Mouse (Mus musculus): ENCODE measurements around the gene Tmem253. TPM values are rescaled to one million over a fixed set of nuclear protein-coding genes. Genes with fewer than 3 reads are reported as not detected.

The Tmem253 gene
- not detected in 2 replicates for total RNA-seq (2014; rRNA removed)
- polyA plus RNA-seq (2015; fragmentation: Nextera tagmentation; extraction: Ambion mirVana): 0.51 and 0.53 TPM in 2 replicates

DNA sequence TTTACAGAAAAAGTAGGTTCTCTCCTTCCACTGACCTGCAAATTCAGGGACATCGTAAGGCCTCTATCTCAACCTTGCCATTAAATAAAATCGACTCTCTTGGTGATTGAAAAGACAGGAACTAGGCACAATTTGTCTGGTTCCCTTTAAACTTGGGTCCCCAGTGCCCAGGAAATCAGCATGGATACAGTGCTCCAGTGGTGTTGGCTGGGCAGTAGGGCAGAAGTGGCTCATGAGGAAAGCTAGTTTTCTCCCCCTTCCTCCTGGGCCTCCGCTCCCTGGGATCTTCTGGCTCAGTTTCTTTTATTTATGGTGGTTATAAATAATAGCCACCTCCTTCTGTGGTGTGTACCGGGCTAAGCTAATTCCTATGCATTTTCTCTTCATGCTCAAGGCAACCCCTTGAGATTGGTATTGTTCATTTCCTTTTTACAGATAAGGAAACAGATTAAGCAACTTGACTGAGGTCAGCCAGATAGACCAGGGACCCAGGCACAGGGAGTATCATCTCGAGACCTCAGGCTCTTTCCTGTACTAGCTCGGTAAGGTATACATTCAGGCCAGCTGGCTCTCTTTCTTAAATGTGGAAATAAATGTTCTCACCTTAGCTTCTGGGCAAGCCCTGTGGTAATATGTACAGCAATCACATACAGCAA is at the start of gene Tmem253:
Tmem253 (plus strand) TSS at position 214 of the 656 bp plus-strand sequence.
- WGBS: 22% methylated on average over 6 of the region's 6 CpGs
- H3K4me1 ChIP-seq (ENCODE audit: insufficient read depth, low read length): peaks cover 33% of the 10 kb centered on the region
- H3K27ac ChIP-seq: peak within 1 kb of the TSS; percentile 96

GRCm38 (mm10) chr14:51967400-51967799 is 48.1 kb upstream of the Tmem253 start:
- no peaks in the 10 kb centered on the region for H3K27me3 ChIP-seq (ENCODE audit: insufficient read depth, low read length)
- no peaks in the 10 kb centered on the region for H3K36me3 ChIP-seq (ENCODE audit: insufficient read depth, low read length)
- DNase-seq (ENCODE audit: low spot score) (no peak), ATAC-seq (no peak)
- no peaks in the 10 kb centered on the region for H3K9me3 ChIP-seq (ENCODE audit: low read length)
- TF ChIP-seq CTCF (IDR thresholded peaks at IDR 0.05; ENCODE audit: low read depth): no peak
- no peak overlapping the region for H3K4me2 ChIP-seq (ENCODE audit: low read depth, low read length)
- 84% methylated on average over 3 of the region's 3 CpGs for WGBS
- H3K4me1 ChIP-seq (ENCODE audit: insufficient read depth, low read length): no peaks in the 10 kb centered on the region
- no peak overlapping the region for H3K4me3 ChIP-seq (ENCODE audit: low read length)
- no peak overlapping the region for H3K9ac ChIP-seq (replicated peaks; ENCODE audit: low read length)
- no peak overlapping the region for H3K27ac ChIP-seq

More for the DNA sequence above, at the start of gene Tmem253:
- Histone ChIP-seq H3K27me3 (ENCODE audit: insufficient read depth, low read length) (no peaks in the 10 kb centered on the region), H3K4me3 (ENCODE audit: low read length) (peak within 1 kb of the TSS; percentile 68), H3K4me2 (ENCODE audit: low read depth, low read length) (peak within 1 kb of the TSS; percentile 74), H3K36me3 (ENCODE audit: insufficient read depth, low read length) (no peaks in the 10 kb centered on the region), H3K9me3 (ENCODE audit: low read length) (no peaks in the 10 kb centered on the region), H3K9ac (replicated peaks; ENCODE audit: low read length) (peak within 1 kb of the TSS; percentile 80)
- ATAC-seq (no peak), DNase-seq (ENCODE audit: low spot score) (no peak)
- TF ChIP-seq CTCF (IDR thresholded peaks at IDR 0.05; ENCODE audit: low read depth): no peak

DNA sequence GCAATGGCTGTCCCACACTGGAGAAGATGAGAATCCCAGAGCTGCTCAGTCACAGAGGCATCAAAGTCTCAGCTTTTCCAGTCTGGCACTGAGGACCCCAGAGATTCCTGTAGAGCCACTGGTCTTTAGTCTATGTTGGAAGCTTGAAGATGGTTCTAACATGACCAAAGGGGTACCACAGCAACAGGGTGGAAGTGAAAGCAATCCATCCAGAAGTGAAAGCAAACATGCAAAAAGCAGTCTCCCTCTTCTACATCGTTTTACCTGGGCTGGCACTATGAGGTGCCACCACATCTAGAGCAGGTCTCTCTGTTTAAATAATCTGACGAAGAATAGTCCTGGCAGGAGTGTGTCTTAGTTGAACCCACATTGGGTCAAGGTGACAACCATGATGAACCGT is 36.2 kb upstream of the Tmem253 start:
- Histone ChIP-seq H3K4me3 (ENCODE audit: low read length) (no peak overlapping the region), H3K36me3 (ENCODE audit: insufficient read depth, low read length) (no peaks in the 10 kb centered on the region), H3K4me2 (ENCODE audit: low read depth, low read length) (no peak overlapping the region), H3K9me3 (ENCODE audit: low read length) (no peaks in the 10 kb centered on the region), H3K27ac (no peak overlapping the region), H3K4me1 (ENCODE audit: insufficient read depth, low read length) (peaks cover 4% of the 10 kb centered on the region; the same call in 1 of the 2 replicates), H3K27me3 (ENCODE audit: insufficient read depth, low read length) (no peaks in the 10 kb centered on the region), H3K9ac (replicated peaks; ENCODE audit: low read length) (no peak overlapping the region)
- DNase-seq (ENCODE audit: low spot score) (no peak), ATAC-seq (no peak)
- no peak for TF ChIP-seq CTCF (IDR thresholded peaks at IDR 0.05; ENCODE audit: low read depth)
- 92% methylated on average over 3 of the region's 3 CpGs for WGBS

DNA sequence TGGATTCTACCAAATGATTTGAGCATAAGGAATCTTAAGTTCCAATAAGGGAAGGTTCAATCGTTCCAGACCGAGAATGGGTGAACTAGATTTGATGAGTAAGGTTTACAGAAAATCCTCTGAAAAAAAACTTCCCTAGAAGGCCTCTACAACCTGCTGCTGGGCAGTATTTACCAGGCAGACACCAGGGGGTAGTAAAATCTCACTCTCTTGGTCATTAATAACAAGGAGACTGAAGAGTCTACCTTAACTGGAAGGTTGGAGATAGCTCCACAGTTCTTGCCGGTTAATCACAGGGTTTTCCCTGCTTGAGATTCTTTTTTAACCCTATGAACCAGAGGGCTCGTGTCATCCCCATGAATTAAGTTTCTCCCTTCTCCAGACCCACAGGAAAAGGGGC is 32.2 kb upstream of the Tmem253 start:
- WGBS: 66% methylated on average over 4 of the region's 4 CpGs
- Histone ChIP-seq H3K9ac (replicated peaks; ENCODE audit: low read length) (peak overlapping the region; percentile 92), H3K27me3 (ENCODE audit: insufficient read depth, low read length) (no peaks in the 10 kb centered on the region), H3K9me3 (ENCODE audit: low read length) (no peaks in the 10 kb centered on the region), H3K36me3 (ENCODE audit: insufficient read depth, low read length) (peaks cover 8% of the 10 kb centered on the region; the same call in 1 of the 2 replicates), H3K27ac (0 out of 2 replicates have a peak overlapping the region, but pooled peaks have one; percentile 94), H3K4me1 (ENCODE audit: insufficient read depth, low read length) (peaks cover 8% of the 10 kb centered on the region; the same call in 1 of the 2 replicates), H3K4me2 (ENCODE audit: low read depth, low read length) (peak overlapping the region; percentile 93; the same call in 1 of the 2 replicates), H3K4me3 (ENCODE audit: low read length) (0 out of 2 replicates have a peak overlapping the region, but pooled peaks have one; percentile 75)
- ATAC-seq (no peak), DNase-seq (ENCODE audit: low spot score) (no peak)
- no peak for TF ChIP-seq CTCF (IDR thresholded peaks at IDR 0.05; ENCODE audit: low read depth)

- Histone ChIP-seq H3K9ac (replicated peaks; ENCODE audit: low read length) (peak overlapping the region; percentile 92), H3K4me3 (ENCODE audit: low read length) (peak overlapping the region; percentile 75), H3K9me3 (ENCODE audit: low read length) (no peaks in the 10 kb centered on the region), H3K36me3 (ENCODE audit: insufficient read depth, low read length) (peaks cover 8% of the 10 kb centered on the region; the same call in 1 of the 2 replicates), H3K27me3 (ENCODE audit: insufficient read depth, low read length) (no peaks in the 10 kb centered on the region), H3K4me2 (ENCODE audit: low read depth, low read length) (peak overlapping the region; percentile 93), H3K4me1 (ENCODE audit: insufficient read depth, low read length) (peaks cover 8% of the 10 kb centered on the region; the same call in 1 of the 2 replicates), H3K27ac (peak overlapping the region; percentile 94)
- DNase-seq (ENCODE audit: low spot score): no peak
- WGBS: 8% methylated on average over 10 of the region's 10 CpGs
- ATAC-seq: no peak
- no peak for TF ChIP-seq CTCF (IDR thresholded peaks at IDR 0.05; ENCODE audit: low read depth)
These were observed 31.6 kb upstream of the Tmem253 start for GRCm38 (mm10) chr14:51983855-51984246.

GRCm38 (mm10) chr14:51984247-51985231 is 30.9 kb upstream of the Tmem253 start, which contains the start of gene Arhgef40:
Arhgef40 (plus strand) TSS chr14:51984719.
- no peak for TF ChIP-seq CTCF (IDR thresholded peaks at IDR 0.05; ENCODE audit: low read depth)

More at GRCm38 (mm10) chr14:51984247-51985231, 30.9 kb upstream of the Tmem253 start, which contains the start of gene Arhgef40:
- H3K4me1 ChIP-seq (ENCODE audit: insufficient read depth, low read length): peaks cover 8% of the 10 kb centered on the region; the same call in 1 of the 2 replicates
- DNase-seq (ENCODE audit: low spot score) (peak; percentile 90), ATAC-seq (peak; percentile 88)
- no peaks in the 10 kb centered on the region for H3K27me3 ChIP-seq (ENCODE audit: insufficient read depth, low read length)
- H3K9me3 ChIP-seq (ENCODE audit: low read length): no peaks in the 10 kb centered on the region
- peak within 1 kb of the TSS; percentile 94 for H3K27ac ChIP-seq
- 1% methylated on average over 53 of the region's 74 CpGs for WGBS
- peaks cover 13% of the 10 kb centered on the region; the same call in 1 of the 2 replicates for H3K36me3 ChIP-seq (ENCODE audit: insufficient read depth, low read length)
- H3K9ac ChIP-seq (replicated peaks; ENCODE audit: low read length): peak within 1 kb of the TSS; percentile 92
- H3K4me2 ChIP-seq (ENCODE audit: low read depth, low read length): peak within 1 kb of the TSS; percentile 93
- peak within 1 kb of the TSS; percentile 75 for H3K4me3 ChIP-seq (ENCODE audit: low read length)

All from hindbrain, postnatal 0 days (tissue).